Mouse (Mus musculus) megakaryocyte, embryonic 14.5 days (primary cell): ENCODE measurements around the gene Prickle1.

Source experiments
- FLI1 ChIP-seq: IDR thresholded peaks from 2 replicates; pipeline ENCODE4 v1.6.1; 2012; ENCODE audit warnings: low read length, inconsistent platforms, mixed read lengths
- GATA1 ChIP-seq: IDR thresholded peaks from 3 replicates; pipeline ENCODE4 v1.6.1; 2012; ENCODE audit warnings: mixed read lengths, low read length, inconsistent platforms, borderline replicate concordance

GRCm38 (mm10) chr15:93596285-93596684 lies 594 bp upstream of the Prickle1 start:
- TF ChIP-seq GATA1 (no peak), FLI1 (no peak)
